Mouse (Mus musculus) induced T-regulatory cell, adult 2 months (primary cell): ENCODE data around the gene Ablim1.

ENCODE experiments used
- DNase-seq: peaks from one replicate; pipeline ENCODE4 v3.0.0-alpha.2; 2012; ENCODE audit warnings: low read depth

Gene Ablim1

DNA sequence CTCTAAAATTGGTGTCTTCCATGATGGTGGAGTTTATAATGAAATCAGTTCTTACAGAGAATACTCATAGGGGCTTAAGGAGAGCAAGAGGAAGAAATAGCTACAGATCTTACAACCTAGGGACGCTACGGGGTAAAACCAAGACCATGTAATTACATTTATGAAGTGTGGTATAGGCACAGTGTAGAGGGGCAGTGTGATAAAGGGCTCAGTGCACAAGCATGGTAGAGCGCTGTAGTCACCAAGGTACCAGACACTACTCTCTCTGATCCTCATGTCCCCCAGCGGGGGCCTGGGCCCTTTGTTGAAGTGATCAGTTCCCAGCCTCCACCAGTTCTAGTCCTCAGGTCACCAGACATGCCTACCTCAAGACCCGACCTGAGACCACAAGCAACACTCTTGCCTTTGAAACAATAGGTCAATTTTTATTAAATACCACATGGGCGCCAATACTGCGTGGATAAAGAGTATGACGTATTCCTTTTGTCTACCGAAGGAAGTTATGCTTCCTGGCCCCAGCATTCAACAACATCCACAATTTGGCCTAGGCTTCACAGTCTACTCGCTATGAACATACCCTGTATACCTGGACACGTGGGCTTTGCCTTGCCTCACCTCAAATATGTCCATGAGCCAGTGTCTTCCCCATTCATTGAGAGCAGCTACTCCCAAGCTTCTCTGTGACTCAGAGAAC is 213.8 kb downstream of the Ablim1 start:
- DNase-seq: no peak

DNA sequence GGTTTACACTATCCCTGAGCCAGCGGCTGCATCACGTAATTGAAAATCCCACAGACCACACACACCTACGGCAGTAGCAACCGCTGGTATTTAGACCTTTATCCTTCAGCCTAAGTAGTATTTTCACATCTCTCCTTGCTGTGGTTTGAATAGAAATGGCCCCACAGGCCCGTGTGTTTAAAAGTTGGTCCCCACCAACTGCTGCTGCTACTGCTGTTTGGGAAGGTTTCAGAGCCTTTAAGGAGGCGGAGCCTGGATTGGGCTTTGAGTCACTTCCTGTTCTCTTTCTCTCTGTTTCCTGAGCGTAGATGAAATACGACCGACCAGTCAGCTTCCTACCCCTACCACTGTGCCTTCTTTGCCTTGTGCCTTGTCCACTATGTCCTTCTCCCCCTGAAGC is 214.7 kb downstream of the Ablim1 start:
- peak; percentile 83 for DNase-seq

DNA sequence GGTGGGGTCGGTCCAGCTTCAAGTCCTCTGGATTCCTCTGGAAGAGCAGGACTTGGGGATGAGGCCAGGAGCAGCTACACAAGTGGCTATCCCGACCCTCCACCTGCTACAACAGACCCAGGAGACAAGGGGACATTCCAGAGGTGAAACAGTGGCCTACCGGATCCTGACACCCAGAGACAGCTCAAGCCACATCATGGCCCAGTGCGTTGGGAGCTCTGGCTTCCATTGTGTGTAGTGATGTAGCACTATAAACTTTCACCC is 215.7 kb downstream of the Ablim1 start:
- no peak for DNase-seq

DNA sequence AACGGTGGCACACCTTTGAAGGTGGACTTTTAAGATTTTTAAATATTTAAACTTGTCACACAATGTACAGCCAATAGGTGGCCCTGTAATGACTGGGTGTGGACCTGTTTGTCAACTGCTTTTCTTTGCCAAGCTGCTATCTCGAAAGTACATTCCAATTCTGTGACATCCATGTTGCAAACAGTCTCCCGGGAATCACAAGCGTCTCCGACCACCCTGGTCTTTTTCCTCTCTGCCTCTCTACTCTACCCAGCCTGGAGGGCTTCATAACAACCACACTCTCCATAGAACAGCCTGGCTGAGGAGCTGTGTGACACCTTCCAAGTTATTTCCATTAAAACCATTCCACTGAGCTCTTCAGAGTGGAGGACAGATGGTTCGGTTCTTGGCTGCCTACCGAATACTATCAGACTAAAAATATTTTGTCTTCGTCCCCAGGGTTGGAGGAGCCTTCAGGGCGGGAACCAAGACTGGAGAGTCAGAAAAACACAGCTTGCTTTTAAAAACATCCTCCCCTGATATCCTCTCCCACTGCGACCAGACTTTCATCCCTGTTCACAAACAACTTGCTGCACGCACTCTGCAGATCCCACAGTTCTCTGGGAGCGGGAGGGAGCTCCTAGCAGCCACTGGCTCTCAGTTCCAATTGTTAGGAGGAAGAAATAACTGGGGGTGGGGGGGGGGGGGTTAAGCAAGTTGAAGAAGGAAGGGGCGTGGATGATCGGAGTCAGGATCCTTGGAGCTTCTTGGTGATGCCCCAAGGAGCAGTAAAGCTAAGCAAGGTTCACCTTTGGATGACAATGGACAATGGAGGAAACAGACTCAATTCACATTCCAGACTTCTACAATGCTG is 216.3 kb downstream of the Ablim1 start:
- DNase-seq: no peak

DNA sequence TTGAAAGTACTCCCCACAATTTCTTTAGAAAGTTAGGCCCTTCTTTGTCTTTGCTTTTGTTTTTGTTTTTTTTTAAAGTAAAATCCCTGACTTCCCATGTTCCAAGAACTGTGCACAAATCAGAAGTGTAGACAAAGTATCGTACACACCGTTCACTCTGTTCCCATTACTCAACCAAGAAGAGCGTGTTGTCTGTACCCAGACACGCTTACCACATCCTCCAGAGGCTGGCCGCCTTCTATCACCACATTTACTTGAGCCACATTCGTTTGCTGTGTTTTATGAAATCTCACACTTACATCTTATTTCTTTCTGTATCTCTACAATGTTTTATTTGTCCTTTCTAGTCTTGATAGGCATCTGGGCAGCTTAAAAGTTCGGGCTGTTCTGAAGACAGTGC is 219.4 kb downstream of the Ablim1 start:
- DNase-seq: peak; percentile 70

DNA sequence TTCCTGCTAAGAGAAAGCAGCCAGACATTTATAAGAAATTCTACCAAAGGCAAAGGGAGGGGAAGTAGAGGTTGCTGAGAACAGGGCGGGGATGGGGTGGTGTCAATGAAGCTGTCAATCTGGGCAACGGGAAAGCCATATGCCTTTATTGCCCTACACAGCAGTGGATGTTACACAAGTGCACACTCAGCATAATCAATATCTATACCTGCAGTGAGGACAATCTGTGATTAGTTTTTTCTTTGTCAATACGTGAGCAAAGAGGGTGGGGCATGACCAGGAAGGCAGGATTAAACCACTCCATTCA is 221.1 kb downstream of the Ablim1 start:
- DNase-seq: no peak

DNA sequence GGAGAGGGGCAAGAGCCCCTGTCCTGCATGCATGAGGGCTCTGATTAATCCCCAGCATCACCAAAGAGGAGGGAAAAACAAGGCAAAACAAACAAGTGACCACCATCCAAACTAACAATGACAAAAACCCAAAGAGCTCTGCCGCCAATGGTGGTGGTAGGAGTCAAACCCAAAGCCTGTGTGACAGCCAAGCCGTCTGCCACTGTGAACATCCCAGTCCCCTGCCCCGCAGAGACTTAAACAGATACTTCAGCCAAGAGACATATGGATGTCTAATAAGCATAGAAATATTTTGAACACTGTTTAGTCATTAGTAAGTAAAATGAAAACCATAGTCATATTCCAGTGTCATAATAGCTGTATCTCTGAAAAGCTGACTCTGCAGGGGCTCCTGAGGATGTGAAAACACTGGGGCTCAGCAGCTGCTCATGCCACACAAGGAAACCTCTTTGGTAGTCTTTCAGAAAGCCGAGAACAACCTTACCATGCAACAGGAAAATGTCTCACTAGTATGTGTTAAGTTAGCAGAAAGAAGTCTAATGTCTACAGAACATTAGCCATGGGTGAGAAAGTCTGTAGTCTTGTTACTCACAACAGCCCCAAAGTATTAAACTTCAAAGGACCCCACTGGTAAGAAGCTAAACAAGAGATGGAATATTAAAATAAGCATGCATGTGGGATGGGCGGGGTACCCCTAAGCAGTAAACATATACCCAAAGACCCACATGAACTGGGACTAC is 221.6 kb downstream of the Ablim1 start:
- DNase-seq: peak; percentile 64

DNA sequence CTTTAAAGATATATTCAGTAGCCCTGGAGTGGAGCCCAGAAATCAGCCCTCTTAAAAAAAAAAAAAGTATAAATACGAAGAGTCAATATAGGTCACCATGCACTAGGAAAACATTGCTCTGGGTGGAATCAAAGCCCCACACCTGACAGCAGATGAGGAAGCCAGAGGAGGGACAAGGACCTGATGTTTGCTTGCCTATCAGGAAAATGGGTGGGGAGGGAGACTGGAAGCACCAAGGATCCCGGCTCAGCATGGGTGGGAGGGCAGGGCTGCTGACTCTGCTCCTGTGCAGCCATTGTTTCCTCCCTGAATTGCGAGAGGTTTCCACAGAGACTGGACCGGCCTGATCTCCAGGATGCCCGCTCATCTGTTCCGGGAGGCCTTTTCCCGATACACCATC is 223.4 kb downstream of the Ablim1 start:
- DNase-seq: no peak

DNA sequence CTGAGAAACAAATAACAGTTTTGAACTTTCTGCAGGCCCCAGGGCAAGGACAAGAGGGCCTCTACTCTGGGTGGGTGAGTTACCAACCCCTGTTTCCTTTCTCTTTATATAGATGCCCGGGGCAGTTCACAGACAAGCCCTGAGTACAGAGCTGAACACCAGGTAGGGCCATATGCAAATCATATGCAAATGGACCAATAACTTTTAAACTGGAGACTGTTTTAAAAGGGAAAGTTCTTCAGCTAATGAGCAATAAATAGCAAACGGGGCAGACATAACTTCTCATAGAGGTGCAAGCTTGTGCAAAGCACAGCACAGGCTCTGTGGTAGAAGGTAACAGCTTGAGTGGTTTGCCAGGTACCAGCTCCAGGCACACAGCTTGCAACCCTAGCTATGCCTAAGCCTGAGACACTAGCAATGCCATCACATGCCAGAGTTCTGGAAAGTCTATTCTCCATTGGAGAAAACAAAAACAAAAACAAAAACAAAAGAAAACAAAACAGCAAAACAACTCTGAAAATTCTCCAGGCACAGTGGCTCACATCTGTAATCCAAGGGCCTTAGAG is 225.8 kb downstream of the Ablim1 start:
- DNase-seq: no peak

DNA sequence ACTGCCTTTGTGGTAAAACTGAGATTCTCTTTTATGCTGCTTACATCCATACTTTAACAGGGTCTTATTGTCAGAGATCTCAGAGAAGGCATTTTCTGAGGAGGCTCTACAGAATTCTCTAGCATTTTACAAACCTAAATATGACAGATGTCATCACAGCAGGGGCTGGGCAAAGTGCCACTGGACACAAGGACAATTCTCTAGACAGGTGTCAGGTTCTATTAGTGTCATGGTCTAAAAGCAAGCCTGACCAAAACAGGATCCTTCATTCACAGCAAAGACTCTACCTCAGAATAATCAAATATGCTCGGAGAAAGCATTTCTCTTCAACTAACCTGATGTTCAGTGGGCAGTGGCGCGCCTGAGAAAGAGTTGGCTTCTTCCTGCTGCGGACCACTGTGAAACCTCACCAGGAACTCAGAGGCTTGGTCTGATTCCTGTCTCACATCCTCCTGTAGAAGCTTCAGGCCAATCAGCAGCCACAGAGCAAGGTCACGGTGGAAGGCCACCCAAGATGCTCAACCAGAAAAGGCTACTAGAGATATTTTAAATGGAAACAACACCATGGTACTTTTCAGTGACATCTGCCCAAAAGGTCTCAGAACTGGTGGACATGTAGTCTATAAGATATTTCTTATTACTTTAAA is 230.1 kb downstream of the Ablim1 start:
- DNase-seq: no peak

DNA sequence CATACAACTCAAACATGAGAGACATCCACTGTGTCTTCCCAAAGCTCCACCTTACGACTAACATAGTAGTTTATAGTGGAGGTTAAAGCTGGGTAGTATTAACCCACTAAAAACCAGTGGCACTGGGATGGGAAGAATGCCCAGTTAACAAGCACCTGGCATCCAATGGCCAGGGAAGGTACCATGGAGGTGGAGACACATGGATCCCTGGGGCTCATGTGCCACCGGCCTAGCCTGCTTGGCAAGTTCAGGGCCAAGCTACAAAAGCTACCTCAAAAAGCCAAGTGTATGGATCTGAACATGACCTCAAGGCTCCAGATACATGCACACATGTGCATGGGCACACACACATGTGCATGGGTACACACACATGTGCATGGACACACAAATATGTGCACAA is 230.8 kb downstream of the Ablim1 start:
- DNase-seq: no peak

DNA sequence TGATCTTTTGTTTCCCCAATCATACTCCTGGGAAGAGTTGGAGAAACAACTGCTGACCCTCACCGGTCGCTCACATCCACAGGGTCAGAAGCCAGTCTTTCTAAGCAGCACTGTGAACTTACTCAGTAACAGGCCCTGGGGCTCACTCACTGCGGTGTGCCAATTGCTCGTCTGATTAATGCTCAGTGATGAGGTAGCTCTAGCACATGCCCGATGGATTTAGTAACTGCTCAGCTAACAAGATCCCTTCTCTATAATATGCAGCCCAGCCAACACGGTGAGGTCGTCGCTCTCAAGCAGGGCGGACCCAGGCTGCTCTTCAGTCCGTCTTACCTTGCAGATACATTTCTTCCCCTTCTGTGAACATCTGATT is 231.6 kb downstream of the Ablim1 start:
- no peak for DNase-seq

DNA sequence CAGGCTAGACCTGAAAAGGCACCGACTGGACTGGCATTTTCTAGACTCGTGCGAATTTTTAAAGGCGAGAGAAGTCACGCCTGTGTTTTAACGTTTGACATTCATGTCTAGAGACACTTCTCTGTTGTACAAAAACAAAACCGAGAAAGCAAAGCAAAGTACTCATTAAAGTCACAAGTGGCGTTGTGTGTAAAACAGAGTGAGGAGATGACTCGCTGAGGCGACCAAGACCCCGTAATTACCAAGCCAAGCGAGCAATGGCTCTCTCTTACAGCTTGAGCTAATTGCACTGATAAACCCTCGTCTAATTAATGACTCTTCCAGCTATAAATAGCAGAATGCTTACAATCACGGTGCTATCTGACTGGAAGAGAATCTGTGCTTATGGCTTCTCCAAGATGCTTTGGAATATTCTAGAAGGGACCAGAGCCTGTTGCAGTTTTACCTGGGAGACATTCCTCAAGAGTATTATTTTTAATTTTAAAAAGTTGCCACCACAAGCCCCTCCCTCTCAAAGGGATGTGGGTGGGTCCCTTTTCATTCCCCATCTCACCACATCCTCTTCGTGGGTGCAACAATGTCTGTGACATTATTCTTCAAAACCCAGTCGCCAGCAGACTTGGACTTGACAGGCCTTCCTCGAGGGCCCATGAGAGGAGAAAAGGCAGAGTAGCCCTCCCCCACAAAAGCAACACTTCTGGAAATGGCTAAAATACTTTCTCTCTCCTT is 232.1 kb downstream of the Ablim1 start:
- DNase-seq: peak; percentile 76

DNA sequence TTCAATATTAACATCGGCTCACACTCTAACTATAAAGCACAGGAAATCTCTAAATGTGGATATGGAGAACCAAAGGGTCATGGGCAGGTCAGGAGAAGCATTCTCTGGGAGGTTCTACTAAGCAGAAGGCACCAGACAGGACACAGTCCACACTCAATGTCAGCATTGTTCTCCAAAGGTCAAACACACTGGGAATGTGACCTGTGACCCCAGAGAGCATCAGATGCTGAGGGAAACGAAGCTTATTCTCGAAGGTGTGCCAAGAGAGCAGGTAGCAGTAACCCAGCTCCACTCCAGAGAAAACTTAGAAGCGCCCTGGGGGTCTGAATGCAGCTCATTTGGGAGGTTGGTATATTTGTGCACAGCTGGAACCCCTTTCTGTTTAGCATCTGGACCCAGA is 233.2 kb downstream of the Ablim1 start:
- DNase-seq: no peak

DNA sequence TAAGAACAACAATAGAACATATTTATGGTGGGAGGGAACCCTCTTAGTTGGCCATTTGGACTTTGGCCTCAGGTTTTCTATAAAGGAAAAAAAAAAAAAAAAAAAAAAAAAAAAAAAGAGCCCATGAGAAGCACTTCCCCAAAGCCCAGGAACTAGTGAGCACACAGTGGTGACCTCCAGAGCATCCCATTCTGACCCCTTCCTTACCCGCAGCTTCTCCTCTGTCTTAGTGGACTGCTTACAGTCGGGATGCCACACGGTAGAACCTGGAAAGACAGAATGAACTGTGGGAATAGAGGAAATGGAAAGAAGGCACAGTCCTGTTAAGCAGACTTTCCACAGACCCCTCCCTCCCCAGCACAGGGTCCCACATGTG is 235.1 kb downstream of the Ablim1 start:
- DNase-seq: peak; percentile 35

DNA sequence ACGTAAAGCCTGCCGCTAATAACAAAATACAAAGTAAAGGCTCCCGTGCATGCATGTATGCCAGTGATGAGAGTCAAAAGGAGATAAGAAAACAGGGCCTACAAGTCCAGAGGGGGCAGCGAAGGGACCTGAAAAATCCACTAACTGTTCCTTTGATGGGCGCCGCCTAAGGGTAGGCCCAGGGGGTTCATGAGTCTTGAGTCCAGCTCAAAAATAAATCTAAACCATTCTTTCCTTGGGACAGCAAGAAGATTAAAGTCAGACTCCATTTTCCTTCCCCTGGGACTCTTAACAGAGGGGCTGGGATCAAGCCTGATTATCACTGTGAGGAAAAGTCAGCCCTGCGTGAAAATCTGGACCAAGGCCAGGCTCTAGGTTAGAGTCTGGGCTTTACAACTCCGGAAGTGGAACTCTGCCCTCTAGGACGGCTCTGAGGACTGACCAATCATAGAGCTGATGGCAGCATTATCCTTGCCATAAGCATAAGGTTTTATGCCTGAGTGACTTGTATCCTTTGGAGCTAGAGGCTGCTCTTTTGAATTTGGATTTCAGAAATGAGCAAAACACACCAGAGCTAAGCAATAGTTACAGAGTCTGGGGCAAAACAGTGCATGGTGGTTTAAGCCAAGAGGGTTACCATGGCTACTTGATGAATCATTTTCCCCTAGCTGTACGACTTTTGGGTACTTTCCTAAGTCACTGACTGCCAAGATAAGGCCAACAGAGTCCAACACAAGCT is 235.7 kb downstream of the Ablim1 start:
- DNase-seq: peak; percentile 74

DNA sequence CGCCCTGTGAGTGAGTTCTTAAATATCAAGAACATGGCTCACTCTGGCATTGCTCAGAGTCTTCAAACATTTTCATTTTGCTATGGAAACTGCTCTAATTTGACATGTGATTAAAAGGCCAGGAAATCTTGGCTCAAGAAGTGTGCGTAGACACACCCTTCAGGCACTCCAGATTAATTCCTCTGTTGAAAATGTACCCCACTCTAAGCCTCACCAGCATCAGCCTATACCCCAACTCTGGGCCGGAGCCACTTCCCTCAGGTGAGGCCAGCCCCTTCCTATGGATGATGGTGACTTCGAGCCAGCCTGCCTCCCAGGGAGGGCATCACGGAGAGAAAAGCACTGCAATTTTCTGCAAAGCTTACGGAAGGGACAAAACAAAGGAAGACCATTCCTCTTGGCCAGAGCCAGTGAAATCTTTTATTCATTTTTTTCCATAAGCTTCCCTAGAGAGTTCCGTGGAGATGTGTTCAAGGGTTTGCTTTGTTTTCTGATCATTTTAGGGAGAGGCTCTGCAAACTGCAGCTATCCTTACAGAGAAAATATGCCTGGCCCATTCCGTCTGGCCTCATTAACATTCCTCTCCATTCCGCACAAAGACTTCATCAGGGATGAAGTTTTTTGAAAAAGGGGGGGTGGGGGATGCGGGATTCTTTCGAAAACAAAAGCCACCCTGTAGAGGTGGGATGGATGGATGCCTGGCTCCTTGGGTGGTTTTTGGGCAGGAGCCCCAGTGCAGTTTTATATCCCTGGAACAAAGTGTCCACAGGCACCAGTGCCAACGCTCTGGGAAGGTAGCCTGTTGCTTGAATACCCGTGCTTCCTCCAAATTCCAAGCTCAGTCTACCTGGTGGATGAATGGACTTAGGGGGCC is 236.7 kb downstream of the Ablim1 start:
- no peak for DNase-seq

DNA sequence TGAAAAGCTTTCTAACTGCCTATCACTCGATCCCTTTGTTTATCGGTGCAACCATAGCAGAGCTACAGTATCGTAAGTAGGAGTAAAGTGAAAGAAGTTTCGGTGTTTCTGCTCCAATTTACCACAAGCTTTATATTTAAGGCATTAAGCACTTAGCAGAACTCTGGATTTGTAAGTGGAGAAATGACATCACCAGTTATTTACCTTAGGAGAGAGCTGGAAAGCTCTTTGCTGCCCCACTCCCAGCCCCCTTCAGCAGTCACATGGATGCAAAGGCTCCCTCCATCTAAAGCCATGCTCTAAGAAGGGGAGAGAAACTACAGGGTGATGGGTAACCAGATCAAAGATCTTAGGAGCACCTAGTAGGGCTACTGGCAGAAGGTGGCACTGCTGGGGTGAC is 241.3 kb downstream of the Ablim1 start:
- peak; percentile 55 for DNase-seq

DNA sequence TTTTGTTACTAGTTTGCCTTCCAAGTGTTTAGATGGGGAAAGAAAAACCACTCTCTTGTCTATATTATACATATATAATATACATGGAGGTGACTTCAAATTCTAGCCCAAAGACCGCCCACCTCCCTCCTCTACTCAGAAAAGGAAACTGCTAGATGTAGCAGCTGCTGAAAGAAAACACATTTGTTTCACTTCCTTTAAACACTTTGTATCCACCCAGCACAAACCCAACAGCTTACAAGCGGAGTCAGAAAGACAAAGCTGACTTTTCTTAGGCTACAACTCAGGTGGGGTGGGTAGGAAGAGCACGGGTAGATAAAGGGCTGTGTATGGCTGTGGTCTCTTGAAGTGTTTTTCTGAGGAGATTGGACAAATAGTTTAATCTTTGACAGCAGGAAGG is 242.0 kb downstream of the Ablim1 start:
- peak; percentile 72 for DNase-seq

DNA sequence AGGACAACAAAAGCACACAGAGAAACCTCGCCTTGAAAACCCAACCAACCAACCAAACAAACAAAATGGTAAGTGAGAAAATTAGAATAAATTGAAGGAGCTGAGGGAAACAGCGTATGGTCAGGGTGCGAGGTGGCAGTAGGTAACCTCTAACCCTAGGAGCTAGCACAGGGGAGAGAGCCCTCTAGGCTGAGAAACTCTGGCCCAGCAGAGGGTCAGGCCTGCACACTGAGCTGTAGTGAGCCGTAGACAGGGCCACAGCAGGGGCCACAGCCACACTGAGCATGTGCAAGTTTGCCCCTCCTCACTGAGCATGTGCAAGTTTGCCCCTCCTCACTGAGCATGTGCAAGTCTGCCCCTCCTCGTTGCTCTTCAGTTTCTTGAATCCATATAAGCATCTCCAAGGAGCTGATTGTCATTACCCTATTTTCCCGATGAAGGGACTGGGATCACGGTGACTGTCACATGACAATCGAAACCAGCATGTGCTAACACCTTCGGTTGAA is 247.6 kb downstream of the Ablim1 start:
- DNase-seq: no peak
